Mouse (Mus musculus) small intestine, adult 2 months (tissue): ENCODE measurements around the gene Gpd1. TPM values are rescaled to one million over a fixed set of nuclear protein-coding genes. Genes with fewer than 3 reads are reported as not detected.

Experiments used
- H3K27ac ChIP-seq: fragments of 200-500 bp; 2 replicates; pipeline ENCODE4 v1.5.1; 2012; ENCODE audit warnings: low read depth, low read length, control low read depth, inconsistent platforms; ENCODE audit not compliant: insufficient read depth
- H3K27me3 ChIP-seq: fragments of 200-500 bp; 2 replicates; pipeline ENCODE4 v1.6.1; 2012; ENCODE audit warnings: mild to moderate bottlenecking, moderate library complexity, low read length, inconsistent platforms; ENCODE audit not compliant: control insufficient read depth, insufficient read depth
- H3K36me3 ChIP-seq: fragments of 200-500 bp; 2 replicates; pipeline ENCODE4 v1.6.1; 2012; ENCODE audit warnings: mild to moderate bottlenecking, low read length, control low read depth, inconsistent platforms; ENCODE audit not compliant: control insufficient read depth, insufficient read depth
- H3K4me1 ChIP-seq: fragments of 200-500 bp; 2 replicates; pipeline ENCODE4 v1.6.1; 2012; ENCODE audit warnings: low read length, inconsistent platforms, mixed read lengths; ENCODE audit not compliant: control insufficient read depth, insufficient read depth, insufficient read length
- H3K4me3 ChIP-seq: fragments of 200-500 bp; 2 replicates; pipeline ENCODE4 v1.5.1; 2012; ENCODE audit warnings: low read depth, mild to moderate bottlenecking, control low read depth, inconsistent platforms, low read length, moderate library complexity
- CTCF ChIP-seq: fragments of 200-500 bp; IDR thresholded peaks from 2 replicates; pipeline ENCODE4 v1.5.1; 2012; ENCODE audit warnings: low read depth, mild to moderate bottlenecking, control low read depth, inconsistent platforms, low read length, moderate library complexity, mixed read lengths; ENCODE audit not compliant: insufficient replicate concordance, insufficient read length; ENCODE audit errors: extremely low read depth
- POLR2A ChIP-seq: fragments of 200-500 bp; IDR thresholded peaks from 2 replicates; pipeline ENCODE4 v1.6.1; 2012; ENCODE audit warnings: low read depth, mild to moderate bottlenecking, control low read depth, inconsistent platforms, low read length, moderate library complexity
- WGBS: fragments of 180-500 bp; shearing (Covaris S2); methylation state at CpG from one replicate; pipeline ENCODE4 v1.1.7; 2018; 5-methylcytosine and 5-hydroxymethylcytosine counted together
- polyA plus RNA-seq: library from polyadenylated mRNA; depleted of rRNA; stranded (reverse); fragments of >200 nt; gene quantifications from 2 replicates; pipeline ENCODE4 v1.2.3, GENCODE M21; 2012; rRNA removed

The Gpd1 gene
- polyA plus RNA-seq = 246 and 260 TPM in 2 replicates

- no peak for TF ChIP-seq CTCF
- peak; percentile 95 for TF ChIP-seq POLR2A
- H3K27me3 ChIP-seq = no peaks in the 10 kb centered on the region
- WGBS = 20% methylated on average over 26 of the region's 26 CpGs
- H3K4me1 ChIP-seq = peaks cover 27% of the 10 kb centered on the region
- H3K27ac ChIP-seq = peak within 1 kb of the TSS; percentile 93
- peak within 1 kb of the TSS; percentile 92 for H3K4me3 ChIP-seq
- peaks cover 34% of the 10 kb centered on the region for H3K36me3 ChIP-seq
Observed at GRCm38 (mm10) chr15:99717386-99718334, at the start of gene Gpd1. Gene Gpd1, plus strand, starts transcription at chr15:99717515.

GRCm38 (mm10) chr15:99667544-99667943 lies 49.8 kb upstream of the Gpd1 start:
- no peak for TF ChIP-seq POLR2A
- Histone ChIP-seq H3K27ac (no peak overlapping the region), H3K4me1 (peaks cover 8% of the 10 kb centered on the region), H3K27me3 (peaks cover 41% of the 10 kb centered on the region), H3K36me3 (no peaks in the 10 kb centered on the region), H3K4me3 (no peak overlapping the region)
- WGBS = 98% methylated on average over 2 of the region's 2 CpGs

GRCm38 (mm10) chr15:99668881-99669280 lies 48.4 kb upstream of the Gpd1 start:
- H3K4me3 ChIP-seq = no peak overlapping the region
- H3K36me3 ChIP-seq = no peaks in the 10 kb centered on the region
- 5% methylated on average over 12 of the region's 12 CpGs for WGBS
- TF ChIP-seq POLR2A = no peak
- TF ChIP-seq CTCF = peak; percentile 88
- peaks cover 8% of the 10 kb centered on the region for H3K4me1 ChIP-seq
- H3K27ac ChIP-seq = no peak overlapping the region
- peaks cover 39% of the 10 kb centered on the region for H3K27me3 ChIP-seq

- H3K4me3 ChIP-seq = no peak overlapping the region
- TF ChIP-seq CTCF (no peak), POLR2A (no peak)
- H3K4me1 ChIP-seq = peaks cover 7% of the 10 kb centered on the region
- H3K27ac ChIP-seq = no peak overlapping the region
- H3K36me3 ChIP-seq = no peaks in the 10 kb centered on the region
- H3K27me3 ChIP-seq = peaks cover 37% of the 10 kb centered on the region
- 5% methylated on average over 1 of the region's 1 CpGs for WGBS
Observed at GRCm38 (mm10) chr15:99669392-99669791, 47.9 kb upstream of the Gpd1 start.

- Histone ChIP-seq H3K27ac (no peak within 1 kb of the TSS), H3K4me1 (no peaks in the 10 kb centered on the region), H3K4me3 (peak within 1 kb of the TSS; percentile 46), H3K27me3 (peaks cover 28% of the 10 kb centered on the region), H3K36me3 (no peaks in the 10 kb centered on the region)
- 1% methylated on average over 74 of the region's 74 CpGs for WGBS
- TF ChIP-seq CTCF = no peak
- TF ChIP-seq POLR2A = no peak
Observed at GRCm38 (mm10) chr15:99670154-99670821, 47.0 kb upstream of the Gpd1 start, which contains the start of gene Asic1. Gene Asic1, plus strand, starts transcription at chr15:99670368.

- peak overlapping the region; percentile 46 for H3K4me3 ChIP-seq
- WGBS = 10% methylated on average over 14 of the region's 17 CpGs
Observed at GRCm38 (mm10) chr15:99670964-99671670, 46.2 kb upstream of the Gpd1 start.

GRCm38 (mm10) chr15:99671783-99672182 lies 45.5 kb upstream of the Gpd1 start:
- TF ChIP-seq POLR2A (no peak), CTCF (no peak)
- 67% methylated on average over 14 of the region's 14 CpGs for WGBS
- Histone ChIP-seq H3K36me3 (no peaks in the 10 kb centered on the region), H3K4me3 (no peak overlapping the region), H3K27me3 (peaks cover 15% of the 10 kb centered on the region), H3K27ac (no peak overlapping the region), H3K4me1 (no peaks in the 10 kb centered on the region)

More at GRCm38 (mm10) chr15:99670964-99671670, 46.2 kb upstream of the Gpd1 start:
- H3K4me1 ChIP-seq = no peaks in the 10 kb centered on the region
- no peaks in the 10 kb centered on the region for H3K36me3 ChIP-seq
- H3K27me3 ChIP-seq = peaks cover 21% of the 10 kb centered on the region
- no peak for TF ChIP-seq CTCF
- no peak for TF ChIP-seq POLR2A
- no peak overlapping the region for H3K27ac ChIP-seq
